Mouse (Mus musculus): ENCODE measurements at regions not wholly inside any gene's neighbourhood (a gene's known extent, or its start where the extent isn't known, plus 50 kb on each side); places are given as distances from the start of the nearest gene placed in this dataset.

DNA sequence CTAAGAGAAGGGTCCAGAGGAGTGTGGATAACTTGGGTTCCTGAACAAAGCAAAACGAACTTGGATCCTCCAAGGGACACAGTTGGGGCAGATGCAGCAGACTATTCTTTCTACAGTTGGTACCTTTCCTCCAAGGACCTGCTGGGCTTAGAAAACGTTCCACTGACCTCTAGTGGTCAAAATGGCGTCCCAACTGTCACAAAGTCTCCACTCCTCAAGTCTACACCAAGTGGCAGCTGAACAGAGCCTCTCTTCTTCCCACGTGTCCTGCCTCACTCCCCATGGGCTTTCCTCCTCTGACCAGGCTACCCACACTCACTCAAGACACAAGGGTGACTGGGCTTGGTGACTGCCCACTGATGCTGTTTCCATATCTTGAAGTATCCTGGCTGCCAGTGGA, 67.1 kb upstream of the Parp11 start:
- peak; percentile 23 for DNase-seq (ENCODE audit: low spot score)

DNA sequence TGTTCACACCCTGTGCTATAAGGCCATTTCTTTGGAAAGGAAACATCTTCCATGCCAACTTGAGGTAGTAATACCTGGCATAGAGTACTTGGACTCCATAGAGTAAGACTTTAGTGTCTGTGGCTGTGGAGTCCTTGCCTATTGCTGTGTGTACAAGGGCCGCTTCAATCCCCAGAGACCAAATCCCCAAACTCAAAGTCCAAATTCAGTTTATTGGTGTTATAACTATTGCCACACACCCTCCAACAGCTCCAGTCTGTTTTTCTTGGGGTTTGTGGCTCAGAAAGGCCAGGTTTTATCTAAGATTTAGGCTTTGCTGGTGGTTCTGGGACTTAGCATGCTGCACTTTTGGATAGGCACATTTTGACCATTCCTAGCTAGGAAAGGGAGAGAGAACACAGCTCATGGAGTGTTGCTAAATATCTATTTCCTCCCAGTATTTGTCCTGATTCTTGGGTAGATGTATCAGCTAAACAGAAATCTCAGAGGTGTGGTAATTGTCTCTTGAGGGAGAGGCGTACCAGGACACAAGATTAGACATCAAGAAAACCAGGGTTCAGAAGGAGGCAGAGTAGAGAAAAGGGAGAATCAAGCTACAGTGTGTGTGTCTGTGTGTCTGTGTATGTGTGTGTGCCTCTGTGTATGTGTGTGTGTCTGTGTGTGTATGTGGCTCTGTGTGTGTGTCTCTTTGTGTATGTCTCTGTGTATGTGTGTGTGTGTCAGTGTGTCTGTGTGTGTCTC, 65.3 kb upstream of the Parp11 start:
- no peak for DNase-seq (ENCODE audit: low spot score)

DNA sequence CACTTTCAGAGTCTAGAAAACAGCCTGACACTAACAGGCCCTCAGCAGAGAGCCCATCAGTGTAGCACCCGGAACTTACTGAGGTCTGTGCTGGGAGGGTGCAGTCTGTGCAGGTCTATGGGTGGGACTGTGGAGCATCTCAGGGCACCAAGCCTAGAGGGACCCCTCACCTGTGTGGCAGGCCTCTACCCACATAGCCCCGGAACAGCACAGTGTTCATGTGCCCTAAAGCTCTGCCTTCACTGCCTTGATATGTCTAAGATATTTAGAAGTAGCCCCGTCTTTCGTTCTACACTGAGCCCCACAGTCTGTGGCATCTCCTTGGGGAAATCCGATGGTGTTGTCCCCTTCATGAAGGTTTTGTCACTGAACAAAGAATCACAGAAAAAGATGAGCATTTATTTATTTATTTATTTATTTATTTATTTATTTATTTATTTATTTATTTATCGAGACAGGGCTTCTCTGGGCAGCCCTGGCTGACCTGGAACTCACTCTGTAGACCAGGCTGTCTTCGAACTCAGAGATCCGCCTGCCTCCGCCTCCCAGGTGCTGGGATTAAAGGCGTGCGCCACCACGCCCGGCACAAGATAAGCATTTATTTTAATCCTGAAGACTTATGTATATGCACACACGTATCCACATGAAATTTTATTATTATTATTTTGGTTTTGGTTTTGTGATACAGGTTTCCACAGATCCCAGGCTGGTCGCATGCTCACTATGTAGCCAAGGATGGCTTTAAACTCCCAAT, 55.2 kb upstream of the Parp11 start:
- no peak for DNase-seq (ENCODE audit: low spot score)

DNA sequence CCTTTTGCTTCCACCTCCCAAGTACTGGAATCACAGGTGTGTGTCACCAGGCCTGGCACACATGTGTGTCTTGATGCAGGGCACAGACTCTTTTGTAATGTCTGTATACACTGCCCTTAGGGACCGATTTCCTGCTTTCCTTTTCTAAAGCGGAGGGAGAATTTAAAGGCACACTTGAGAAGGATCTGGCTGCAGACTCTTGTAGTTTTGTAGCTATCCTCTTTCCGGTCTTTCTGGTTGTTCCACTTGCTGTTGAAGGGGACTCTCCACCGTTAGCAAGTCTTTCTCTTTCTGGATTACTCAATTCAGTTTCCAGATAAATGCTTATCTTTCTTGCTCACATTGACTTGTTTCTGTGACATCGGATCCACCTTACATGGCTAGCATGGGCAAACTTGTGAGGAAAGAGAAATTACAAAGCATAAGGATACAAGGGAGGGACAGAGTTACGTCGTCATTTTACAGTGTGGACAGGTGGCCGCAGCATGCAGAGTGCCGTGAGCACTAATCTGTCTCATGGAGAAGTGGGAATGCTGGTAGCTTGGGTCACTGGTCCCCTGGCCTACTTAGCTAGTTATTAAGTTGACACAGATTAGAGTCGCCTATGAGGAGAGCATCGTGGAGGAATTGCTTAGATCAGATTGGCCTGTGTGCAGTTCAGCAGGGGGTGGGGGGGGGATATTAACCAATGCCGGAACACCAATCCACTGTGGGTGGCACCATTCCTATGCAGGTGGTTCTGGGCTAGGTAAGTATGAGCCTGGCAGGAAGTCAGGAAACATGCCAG, 54.4 kb upstream of the Parp11 start:
- DNase-seq (ENCODE audit: low spot score) = no peak

DNA sequence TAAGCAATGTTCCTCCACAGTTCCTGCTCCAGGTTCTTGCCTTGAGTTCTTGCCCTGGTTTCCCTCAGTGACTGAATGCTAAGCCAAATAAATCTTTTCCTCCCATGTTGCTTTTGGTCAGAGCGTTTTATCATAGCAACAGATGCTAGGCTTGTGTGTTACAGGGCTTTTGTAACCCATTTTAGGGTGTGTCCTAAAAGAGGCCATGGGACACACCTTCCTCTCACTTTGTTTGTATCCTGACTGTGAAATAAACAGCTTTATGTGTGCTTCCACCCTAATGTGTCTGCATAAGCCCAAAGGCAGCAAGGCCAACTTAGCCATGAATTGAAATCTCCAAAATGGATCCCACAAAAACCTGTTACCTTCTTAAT, 53.9 kb upstream of the Parp11 start:
- no peak for DNase-seq (ENCODE audit: low spot score)

DNA sequence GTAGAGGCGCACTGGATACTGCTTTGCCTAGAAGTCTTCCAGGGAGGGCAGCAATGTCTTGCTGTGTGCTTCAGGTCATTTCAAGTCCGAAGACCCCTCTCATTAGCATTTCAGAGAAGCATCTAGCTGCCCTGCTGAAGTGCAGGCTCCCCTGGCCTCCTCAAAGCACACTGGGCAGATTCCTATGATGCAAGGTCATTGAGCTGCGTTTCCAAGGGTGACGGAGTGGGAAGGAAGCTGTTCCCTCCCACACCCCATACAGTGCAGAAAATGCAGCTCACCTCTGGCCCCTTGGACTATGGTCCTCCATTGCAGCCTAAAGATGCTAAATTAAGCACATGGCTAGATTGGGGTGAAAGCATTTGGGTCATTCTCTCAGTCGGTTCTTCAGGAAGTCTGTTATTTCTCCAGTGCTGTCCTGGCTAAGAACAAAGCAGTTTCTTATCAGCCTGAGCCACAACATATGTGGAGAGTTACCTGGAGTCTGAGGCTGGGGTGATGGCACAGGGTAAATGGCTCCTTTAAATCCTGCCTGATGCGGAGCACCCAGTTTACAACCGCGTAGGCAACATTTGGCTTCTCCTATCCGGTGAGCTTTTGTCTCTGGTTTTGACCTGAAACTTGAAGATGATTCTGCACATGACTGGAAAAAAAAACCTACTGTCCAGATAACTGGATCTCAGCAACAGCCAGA, 52.6 kb upstream of the Parp11 start:
- no peak for DNase-seq (ENCODE audit: low spot score)
